In the genomic region with DNA sequence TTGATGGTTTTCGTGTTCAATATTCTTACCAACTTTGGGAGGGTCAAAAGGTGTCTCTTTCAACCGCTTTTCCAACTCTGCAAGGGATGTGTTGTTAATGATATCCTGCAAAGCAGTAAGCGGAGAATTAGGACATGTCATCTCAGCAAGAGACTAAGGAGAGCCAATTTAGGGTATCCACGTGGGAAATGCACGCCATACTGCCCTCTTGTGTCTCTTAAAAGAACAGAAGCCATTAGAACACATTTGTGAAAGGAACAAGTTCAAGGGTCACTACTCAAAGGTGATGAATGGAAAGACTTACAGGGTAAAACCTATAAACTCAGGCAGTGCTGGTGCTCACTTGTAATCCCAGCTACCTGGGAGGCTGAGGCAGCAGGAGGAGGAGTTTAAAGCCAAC, we compare ENCODE assay signal across 8 mouse cellular contexts. TPM values are rescaled to one million over a fixed set of nuclear protein-coding genes. Genes with fewer than 3 reads are reported as not detected.
DNase-seq lines count a peak whose midpoint lies in the region; ATAC-seq and TF ChIP-seq lines count a peak whose summit lies in the region.
"Had no signal": no experiment of that assay in that cellular context is flagged by ENCODE, and none has a peak within 500 bp of the region (broad histone marks: within the 10 kb centered on the region; RNA-seq: fewer than 3 reads in every experiment).

No protein-coding gene starts in this region.

- no peak for TF ChIP-seq CTCF in kidney, adult 2 months (conservative IDR thresholded peaks at IDR 0.05; ENCODE audit: insufficient read depth, insufficient read length, low read depth, low read length)
- peak; percentile 11 to 59 (median 32); a peak in 4 of 6 replicates for TF ChIP-seq CTCF in MEL (IDR thresholded peaks at IDR 0.05 in 2 of 3, conservative IDR thresholded peaks at IDR 0.05 in 1 of 3; ENCODE audit: control insufficient read depth in 1 of 3, insufficient read depth in 1 of 3, low read depth in 2 of 3, low read length in 3 of 3, poor library complexity in 1 of 3, severe bottlenecking in 1 of 3)

- no peaks in the 10 kb centered on the region for H3K79me2 ChIP-seq in MEL (ENCODE audit: control insufficient read depth, insufficient read depth, low read length, poor library complexity)

- peak; percentile 14 for DNase-seq in kidney, adult 2 months
- peak; percentile 40 for DNase-seq in A20 (ENCODE audit: low read depth, low spot score)
- DNase-seq in MEL (ENCODE audit: low read depth, low spot score): peak; percentile 56
- DNase-seq in embryo, embryonic 9.5 days (ENCODE audit: extremely low spot score): peak; percentile 15
- no peak for DNase-seq in adrenal gland, postnatal 36 days

- H3K27me3 ChIP-seq in kidney, adult 2 months (replicated peaks; ENCODE audit: control insufficient read depth, insufficient read depth, low read length): no peaks in the 10 kb centered on the region
- no peaks in the 10 kb centered on the region for H3K27me3 ChIP-seq in kidney, embryonic 16.5 days (ENCODE audit: insufficient read depth, low read length)
- no peaks in the 10 kb centered on the region for H3K27me3 ChIP-seq in MEL (ENCODE audit: control insufficient read depth in 1 of 2, insufficient read depth in 2 of 2, low read length in 2 of 2)
- no peaks in the 10 kb centered on the region for H3K27me3 ChIP-seq in forebrain, embryonic 13.5 days
- H3K27me3 ChIP-seq: midbrain, embryonic 12.5 days had no signal

- no peak overlapping the region for H3K4me3 ChIP-seq in kidney, adult 2 months (ENCODE audit: insufficient read depth, low read depth, low read length)
- no peak overlapping the region for H3K4me3 ChIP-seq in kidney, embryonic 16.5 days (ENCODE audit: low read length)
- H3K4me3 ChIP-seq in MEL (ENCODE audit: control insufficient read depth in 1 of 2, insufficient read depth in 1 of 2, low read depth in 2 of 2, low read length in 2 of 2): no peak overlapping the region
- H3K4me3 ChIP-seq in forebrain, embryonic 13.5 days: no peak overlapping the region
- H3K4me3 ChIP-seq: midbrain, embryonic 12.5 days had no signal

- no peak overlapping the region for H3K27ac ChIP-seq in kidney, adult 2 months (ENCODE audit: insufficient read depth, low read depth, low read length)
- H3K27ac ChIP-seq in kidney, embryonic 16.5 days (ENCODE audit: low read length): no peak overlapping the region
- no peak overlapping the region for H3K27ac ChIP-seq in MEL (ENCODE audit: control insufficient read depth, low read depth, low read length)
- no peak overlapping the region for H3K27ac ChIP-seq in forebrain, embryonic 13.5 days
- H3K27ac ChIP-seq: midbrain, embryonic 12.5 days had no signal

- no peaks in the 10 kb centered on the region for H3K4me1 ChIP-seq in kidney, adult 2 months (ENCODE audit: control insufficient read depth, insufficient read depth, low read length)
- no peaks in the 10 kb centered on the region for H3K4me1 ChIP-seq in kidney, embryonic 16.5 days (ENCODE audit: insufficient read depth, low read length)
- H3K4me1 ChIP-seq in MEL (ENCODE audit: control insufficient read depth in 1 of 2, insufficient read depth in 2 of 2, low read length in 2 of 2): no peaks in the 10 kb centered on the region; a peak in 1 of 4 replicates
- no peaks in the 10 kb centered on the region for H3K4me1 ChIP-seq in forebrain, embryonic 13.5 days
- H3K4me1 ChIP-seq: midbrain, embryonic 12.5 days had no signal

- peak; percentile 54 for TF ChIP-seq RAD21 in MEL (IDR thresholded peaks at IDR 0.05; ENCODE audit: low read depth, low read length)

- no peak for ATAC-seq in kidney, embryonic 16.5 days (ENCODE audit: low FRiP score, low TSS enrichment)
- ATAC-seq in forebrain, embryonic 13.5 days: no peak

- no peak overlapping the region for H3K9ac ChIP-seq in kidney, embryonic 16.5 days (replicated peaks; ENCODE audit: low read length)
- H3K9ac ChIP-seq in MEL (ENCODE audit: control insufficient read depth, low read depth, low read length, poor library complexity, severe bottlenecking): no peak overlapping the region
- H3K9ac ChIP-seq in forebrain, embryonic 13.5 days: no peak overlapping the region
- H3K9ac ChIP-seq: midbrain, embryonic 12.5 days had no signal

- WGBS in kidney, adult 2 months: 56% methylated on average over 5 of the region's 5 CpGs
- 54% methylated on average over 5 of the region's 5 CpGs for WGBS in kidney, embryonic 16.5 days
- 43% methylated on average over 5 of the region's 5 CpGs for WGBS in forebrain, embryonic 13.5 days

- H3K9me3 ChIP-seq in kidney, embryonic 16.5 days (ENCODE audit: low read length): no peaks in the 10 kb centered on the region
- H3K9me3 ChIP-seq in MEL (replicated peaks; ENCODE audit: insufficient read depth, low read length): no peaks in the 10 kb centered on the region
- H3K9me3 ChIP-seq in forebrain, embryonic 13.5 days (replicated peaks): no peaks in the 10 kb centered on the region
- H3K9me3 ChIP-seq: midbrain, embryonic 12.5 days had no signal

- peaks cover 1% of the 10 kb centered on the region; the same call in 1 of the 2 replicates for H3K36me3 ChIP-seq in kidney, adult 2 months (ENCODE audit: control insufficient read depth, insufficient read depth, low read length)
- peaks cover 39% of the 10 kb centered on the region for H3K36me3 ChIP-seq in kidney, embryonic 16.5 days (ENCODE audit: insufficient read depth, low read length)
- H3K36me3 ChIP-seq in MEL (ENCODE audit: control insufficient read depth in 1 of 2, insufficient read depth in 2 of 2, low read length in 2 of 2): peaks cover 2 to 5% of the 10 kb centered on the region in 2 experiments; a peak in 3 of 4 replicates
- H3K36me3 ChIP-seq in forebrain, embryonic 13.5 days (ENCODE audit: poor library complexity, severe bottlenecking): peaks cover 70% of the 10 kb centered on the region

- TF ChIP-seq POLR2A in kidney, adult 2 months (IDR thresholded peaks at IDR 0.05; ENCODE audit: low read depth, low read length): no peak
- TF ChIP-seq POLR2A in MEL (IDR thresholded peaks at IDR 0.05; ENCODE audit: control insufficient read depth in 1 of 2, insufficient read depth in 1 of 2, low read depth in 1 of 2, low read length in 2 of 2, poor library complexity in 1 of 2): no peak

- no peak for TF ChIP-seq EP300 in MEL (IDR thresholded peaks at IDR 0.05; ENCODE audit: low read depth in 1 of 2, low read length in 2 of 2)

- no peak overlapping the region for H3K4me2 ChIP-seq in kidney, embryonic 16.5 days (replicated peaks; ENCODE audit: low read depth, low read length)
- H3K4me2 ChIP-seq in forebrain, embryonic 13.5 days: no peak overlapping the region
- H3K4me2 ChIP-seq: midbrain, embryonic 12.5 days had no signal

TF ChIP-seq in MEL, 35 proteins besides CTCF, POLR2A, EP300 and RAD21:
- TF ChIP-seq MYC (IDR thresholded peaks at IDR 0.05; ENCODE audit: low read depth, low read length) (0 out of 2 replicates have a peak, but pooled peaks have one; percentile 34), SMC3 (IDR thresholded peaks at IDR 0.05; ENCODE audit: low read depth, low read length) (peak; percentile 66), ZKSCAN1 (IDR thresholded peaks at IDR 0.05; ENCODE audit: low read depth, low read length) (no peak)

RNA-seq across cellular contexts. Expression of a gene that starts 39.6 kb away (rescaled TPM):
- polyA plus RNA-seq in kidney, adult 2 months (2012; rRNA removed): 12.3 and 15.1 TPM in 2 replicates
- polyA plus RNA-seq in kidney, embryonic 16.5 days (2015; fragmentation: Nextera tagmentation; extraction: Ambion mirVana): 48.3 and 49.1 TPM in 2 replicates
- total RNA-seq in MEL (2012; rRNA removed): 25.2 and 26.7 TPM in 2 replicates
- 100 to 1,000 TPM in 1 of 2 experiments, 10 to 100 TPM in 1; 38.2 to 160 TPM for polyA plus RNA-seq in MEL (2012; ENCODE audit: insufficient read depth in 1 of 2, insufficient read length in 2 of 2, low read depth in 1 of 2, low replicate concordance in 2 of 2, missing spikeins in 1 of 2)
- 10 to 100 TPM; 27.1 to 44.2 TPM for total RNA-seq in adrenal gland, postnatal 36 days (2021)
- polyA plus RNA-seq in forebrain, embryonic 13.5 days (2015; fragmentation: Nextera tagmentation; extraction: Ambion mirVana): 39.5 and 41.3 TPM in 2 replicates

RNA-seq across cellular contexts. Expression of a gene that starts 43.3 kb away (rescaled TPM):
- 30.2 and 31.2 TPM in 2 replicates for polyA plus RNA-seq in kidney, adult 2 months (2012; rRNA removed)
- 53.7 and 58.0 TPM in 2 replicates for polyA plus RNA-seq in kidney, embryonic 16.5 days (2015; fragmentation: Nextera tagmentation; extraction: Ambion mirVana)
- 17.2 and 20.6 TPM in 2 replicates for total RNA-seq in MEL (2012; rRNA removed)
- polyA plus RNA-seq in MEL (2012; ENCODE audit: insufficient read depth in 1 of 2, insufficient read length in 2 of 2, low read depth in 1 of 2, low replicate concordance in 2 of 2, missing spikeins in 1 of 2): 10 to 100 TPM in 1 of 2 experiments, not detected in 1; 21.8 TPM
- total RNA-seq in adrenal gland, postnatal 36 days (2021): 10 to 100 TPM; 43.9 to 52.1 TPM
- 44.7 and 50.9 TPM in 2 replicates for polyA plus RNA-seq in forebrain, embryonic 13.5 days (2015; fragmentation: Nextera tagmentation; extraction: Ambion mirVana)

RNA-seq across cellular contexts. Expression of a gene that starts 43.4 kb away (rescaled TPM):
- polyA plus RNA-seq in kidney, adult 2 months (2012; rRNA removed): 0.83 and 0.92 TPM in 2 replicates
- polyA plus RNA-seq in kidney, embryonic 16.5 days (2015; fragmentation: Nextera tagmentation; extraction: Ambion mirVana): 4.9 and 5.9 TPM in 2 replicates
- total RNA-seq in MEL (2012; rRNA removed): 9.1 and 10.8 TPM in 2 replicates
- polyA plus RNA-seq in MEL (2012; ENCODE audit: insufficient read depth in 1 of 2, insufficient read length in 2 of 2, low read depth in 1 of 2, low replicate concordance in 2 of 2, missing spikeins in 1 of 2): 1 to 10 TPM in 1 of 2 experiments, not detected in 1; 8.8 TPM
- 1 to 10 TPM; 4.1 to 6.4 TPM for total RNA-seq in adrenal gland, postnatal 36 days (2021)
- polyA plus RNA-seq in forebrain, embryonic 13.5 days (2015; fragmentation: Nextera tagmentation; extraction: Ambion mirVana): 9.4 and 9.9 TPM in 2 replicates

Comparison
In these comparisons a context has a peak if more than half of its experiments do, and no peak if none do; other contexts are left out.
1. DNase-seq: peak in kidney, adult 2 months (single experiment), A20 (single experiment), MEL (single experiment) and embryo, embryonic 9.5 days (single experiment); none in adrenal gland, postnatal 36 days (0 of 2).